Mouse (Mus musculus) small intestine, adult 2 months (tissue): ENCODE measurements around the gene Gm21767.
"Not testable (repeated sequence)": the region's sequence is repeated elsewhere in the genome, so short reads cannot be mapped to it uniquely, and the experiment has no call there.

Experiments used
- CTCF ChIP-seq: fragments of 200-500 bp; IDR thresholded peaks from 2 replicates; pipeline ENCODE4 v1.5.1; 2012; ENCODE audit warnings: low read depth, mild to moderate bottlenecking, control low read depth, inconsistent platforms, low read length, moderate library complexity, mixed read lengths; ENCODE audit not compliant: insufficient replicate concordance, insufficient read length; ENCODE audit errors: extremely low read depth
- POLR2A ChIP-seq: fragments of 200-500 bp; IDR thresholded peaks from 2 replicates; pipeline ENCODE4 v1.6.1; 2012; ENCODE audit warnings: low read depth, mild to moderate bottlenecking, control low read depth, inconsistent platforms, low read length, moderate library complexity

GRCm38 (mm10) chrY:13941438-13941837 lies at the start of gene Gm21767:
- TF ChIP-seq POLR2A, CTCF: not testable (repeated sequence)
